Mouse (Mus musculus): ENCODE measurements around the gene Phlda2.

GRCm38 (mm10) chr7:143506675-143507074, 3.7 kb upstream of the Phlda2 start:
- TF ChIP-seq CTCF (IDR thresholded peaks at IDR 0.05; ENCODE audit: low read depth, low read length) (peak; percentile 69; the same call in 1 of the 2 replicates), GATA1 (IDR thresholded peaks at IDR 0.05; ENCODE audit: borderline replicate concordance, low read length) (no peak), TAL1 (conservative IDR thresholded peaks at IDR 0.05; ENCODE audit: low read depth, low read length) (no peak)

Data from G1E (cell line).